Mouse (Mus musculus) naive thymus-derived CD4-positive, alpha-beta T cell, adult 5 months (primary cell): ENCODE measurements around the gene Rrp15. TPM values are rescaled to one million over a fixed set of nuclear protein-coding genes. Genes with fewer than 3 reads are reported as not detected.

ENCODE experiments used
- polyA plus RNA-seq: library from polyadenylated mRNA; unstranded; fragments of 100-300 nt; shearing (Covaris generic); gene quantifications from one replicate; pipeline ENCODE4 v1.2.1, GENCODE M21; 2017

The Rrp15 gene
- polyA plus RNA-seq, result 43.6 TPM

DNA sequence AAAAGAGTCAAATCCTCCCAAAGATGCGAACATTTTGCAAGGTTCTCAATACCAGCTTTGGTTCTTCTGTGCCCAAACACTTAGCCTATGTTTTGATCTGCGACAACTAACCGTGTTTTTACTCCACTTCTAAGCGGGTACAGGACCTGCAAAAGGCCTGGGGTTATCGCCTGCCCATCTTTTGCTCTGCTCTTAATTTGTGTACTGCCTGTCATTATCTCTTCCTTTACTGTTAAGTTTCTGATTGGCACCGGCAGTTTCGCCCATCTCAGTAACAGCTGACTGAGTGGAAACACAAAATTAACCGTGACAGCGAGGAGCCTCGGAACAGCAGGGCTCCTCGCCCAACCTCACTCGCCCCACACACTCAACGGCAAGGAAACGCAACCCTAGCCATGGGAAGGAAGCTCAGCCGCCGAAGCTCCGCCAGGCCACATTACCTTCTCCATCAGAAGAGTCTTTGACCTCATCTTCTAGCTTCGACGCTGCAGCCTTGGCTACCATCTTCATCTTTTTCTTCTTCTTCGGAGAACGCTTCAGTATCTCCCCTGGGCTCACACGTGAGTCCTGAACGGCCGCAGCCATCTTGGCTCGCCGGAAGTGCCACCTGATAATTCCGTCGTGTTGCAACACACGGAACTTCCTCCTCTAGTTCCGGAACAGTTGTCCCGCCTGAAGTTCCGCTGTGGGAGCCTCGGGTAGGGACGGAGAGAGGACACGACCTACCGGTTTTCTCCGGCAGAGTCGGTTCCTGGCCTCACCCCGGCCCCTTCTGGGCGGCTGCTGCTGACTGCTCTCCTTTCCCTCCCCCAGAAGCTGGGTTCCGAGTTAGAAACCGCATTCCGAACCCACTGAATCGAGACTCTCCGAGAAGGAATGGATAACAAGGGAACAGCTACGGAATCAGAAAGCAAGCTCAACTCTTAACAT is at the start of gene Rrp15:
TSS of gene Rrp15 (minus strand) at position 635 of the 930 bp plus-strand sequence.

DNA sequence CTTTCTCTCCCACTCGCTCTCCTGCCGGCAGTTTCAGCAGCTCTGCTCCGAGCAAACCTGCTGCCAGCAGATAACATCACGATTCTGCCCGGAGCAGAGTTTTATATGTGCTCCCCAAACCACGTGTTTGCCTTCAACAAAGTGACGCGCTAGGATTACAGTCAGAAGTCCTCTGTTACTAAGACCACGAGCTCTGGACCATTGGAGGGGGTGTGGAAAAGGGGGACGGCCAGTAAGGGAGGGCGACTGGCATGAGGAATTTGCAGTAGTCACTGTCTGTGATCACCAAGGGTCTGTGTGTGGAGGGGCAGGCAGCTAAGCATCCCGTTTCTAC is 43.3 kb downstream of the Rrp15 start, which contains the start of gene Tgfb2:
TSS of gene Tgfb2 (minus strand) at position 75 of the 334 bp plus-strand sequence.

Other genes with a start within 250 kb of the Rrp15 start
- not detected for gene Tgfb2, start 43.4 kb downstream of the Rrp15 start, polyA plus RNA-seq
- not detected for gene D1Pas1, start 218.1 kb upstream of the Rrp15 start, polyA plus RNA-seq